Mouse (Mus musculus): ENCODE results near the gene Myl6.
"Not testable (repeated sequence)": the region's sequence is repeated elsewhere in the genome, so short reads cannot be mapped to it uniquely, and the experiment has no call there.

Gene Myl6

DNA sequence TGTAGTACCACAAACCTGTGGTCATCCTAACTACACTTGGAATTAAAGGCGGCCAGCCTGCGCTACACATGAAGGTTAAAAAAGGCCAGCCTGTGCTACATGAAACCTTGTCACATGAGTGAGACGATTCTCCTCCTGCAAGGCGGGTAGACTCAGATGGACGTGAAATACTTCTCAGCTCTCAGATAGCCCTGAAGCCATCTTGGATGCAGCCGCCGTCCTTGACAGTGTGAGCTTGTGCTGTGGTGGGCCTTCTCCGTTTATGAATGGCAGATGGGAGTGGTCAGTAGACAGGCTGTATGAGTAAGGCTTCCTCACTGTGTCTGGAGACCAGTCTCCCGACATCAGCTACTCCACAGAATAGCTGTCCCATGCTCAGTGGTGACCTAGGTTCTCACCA, 15.3 kb upstream of the Myl6 start:
- no peak for DNase-seq

DNA sequence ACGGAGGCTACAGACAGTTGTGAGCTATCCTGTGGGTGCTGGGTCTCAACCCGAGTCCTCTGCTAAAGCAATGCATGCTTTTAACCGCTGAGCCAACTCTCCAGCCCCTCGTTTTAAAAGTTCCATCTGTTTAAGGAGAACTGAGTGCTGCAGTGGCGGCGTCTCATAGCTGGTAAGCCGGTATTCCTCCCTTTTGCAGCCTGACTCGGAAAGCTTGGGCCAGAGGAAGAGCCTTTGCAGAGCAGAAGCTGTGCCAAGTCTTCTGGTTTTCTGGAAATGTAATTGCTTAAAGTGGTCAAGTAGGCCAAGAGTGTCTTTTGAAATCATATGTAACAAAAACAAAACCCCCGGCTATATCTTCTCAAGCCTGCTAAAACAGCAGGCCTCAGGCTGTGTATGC, 14.3 kb upstream of the Myl6 start:
- DNase-seq = peak in 1 of 2 experiments; percentile 64

DNA sequence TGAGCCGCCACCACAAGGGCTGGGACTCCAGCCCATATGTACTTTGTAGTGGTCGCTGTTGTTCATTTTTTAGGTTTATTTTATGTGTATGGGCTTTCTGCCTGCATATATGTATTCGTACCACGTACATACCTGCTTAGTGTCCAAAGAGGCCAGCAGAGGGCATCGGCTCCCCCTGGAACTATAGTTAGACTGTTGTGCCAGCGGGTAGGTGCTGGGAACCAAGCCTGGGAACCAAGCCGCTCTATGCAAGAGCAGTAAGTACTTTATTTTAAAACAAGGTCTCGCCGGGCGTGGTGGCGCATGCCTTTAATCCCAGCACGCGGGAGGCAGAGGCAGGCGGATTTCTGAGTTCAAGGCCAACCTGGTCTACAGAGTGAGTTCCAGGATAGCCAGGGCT, 12.0 kb upstream of the Myl6 start:
- no peak for DNase-seq

DNA sequence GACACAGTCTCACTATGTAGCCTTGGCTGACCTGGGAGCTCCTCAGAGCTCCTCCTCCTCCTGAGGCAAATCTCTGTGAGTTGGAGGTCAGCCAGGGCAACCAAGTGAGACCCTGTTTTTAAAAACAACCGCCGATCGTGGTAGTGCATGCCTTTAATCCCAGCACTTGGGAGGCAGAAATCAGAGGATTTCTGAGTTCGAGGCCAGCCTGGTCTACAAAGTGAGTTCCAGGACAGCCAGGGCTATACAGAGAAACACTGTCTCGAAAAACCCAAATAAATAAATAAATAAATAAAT, 11.4 kb upstream of the Myl6 start:
- DNase-seq = peak in 1 of 2 experiments; percentile 14

DNA sequence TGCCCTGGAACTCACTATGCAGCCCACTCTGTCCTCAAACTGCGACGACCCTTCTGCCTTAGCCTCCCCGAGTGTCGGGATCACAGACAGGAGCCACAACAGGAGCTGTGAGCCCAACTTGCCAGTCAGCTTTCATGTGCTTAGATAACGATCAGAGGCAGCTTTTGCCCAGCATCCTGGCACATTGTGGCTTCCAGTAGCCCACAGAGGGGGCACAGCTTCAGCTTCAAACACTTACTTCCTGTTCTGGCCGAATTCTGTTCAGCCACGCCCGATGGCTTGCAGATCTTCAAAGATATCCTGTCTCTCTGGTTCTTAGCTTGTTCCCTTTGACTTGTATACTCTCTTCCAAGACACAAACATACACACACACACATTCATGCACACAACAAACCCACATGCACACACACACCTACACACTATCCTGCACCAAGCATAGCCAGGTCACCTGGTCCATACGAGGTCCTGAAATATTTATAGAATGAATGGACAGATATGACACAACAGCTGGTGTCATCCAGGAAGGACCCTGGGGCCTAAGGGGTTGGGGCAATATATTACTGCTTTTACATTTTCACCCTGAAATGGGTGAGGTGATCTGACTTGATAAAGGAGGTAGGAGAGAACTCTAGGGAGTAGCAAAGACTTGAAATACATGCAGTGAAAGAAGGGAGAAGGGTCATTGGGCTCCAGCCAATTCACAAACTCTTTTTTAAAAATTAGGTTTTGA, 10.9 kb upstream of the Myl6 start:
- DNase-seq = peak; percentile 49 to 62

DNA sequence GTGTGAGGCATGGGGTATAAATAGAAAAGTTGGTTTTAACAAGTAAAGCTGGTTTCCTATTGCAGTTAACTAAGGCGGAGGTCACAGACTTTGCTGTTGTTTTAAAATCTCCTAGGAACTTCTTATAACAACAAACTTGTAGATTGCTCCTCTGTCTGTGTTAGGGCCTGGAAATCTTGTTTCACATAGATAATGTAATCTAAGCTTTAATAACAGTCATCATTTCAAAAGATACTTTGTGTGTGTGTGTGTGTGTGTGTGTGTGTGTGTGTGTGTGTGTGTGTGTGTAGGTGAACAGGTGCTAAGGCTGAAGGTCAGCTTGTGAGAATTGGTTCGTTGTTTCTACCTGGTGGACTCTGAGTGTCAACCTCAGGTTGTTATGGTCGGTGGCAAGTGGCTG, 10.1 kb upstream of the Myl6 start:
- no peak for DNase-seq

DNA sequence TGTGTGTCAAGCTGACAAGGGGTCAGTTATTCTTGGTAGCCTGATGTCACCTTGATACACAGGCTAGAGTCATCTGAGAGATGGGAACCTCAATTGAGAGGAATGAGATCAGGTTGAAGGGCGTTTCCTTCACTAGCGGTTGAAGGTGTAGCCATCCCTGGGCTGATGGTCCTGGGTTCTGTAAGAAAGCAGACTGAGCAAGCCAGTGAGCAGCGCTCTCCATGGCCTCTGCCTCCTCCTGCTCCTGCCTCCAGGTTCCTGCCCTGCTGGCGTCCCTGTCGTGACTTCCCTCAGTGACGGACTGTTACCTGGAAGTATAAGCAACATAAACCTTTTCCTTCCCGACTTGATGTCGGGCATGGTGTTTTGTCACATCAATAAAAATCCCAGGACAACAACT, 9.6 kb upstream of the Myl6 start:
- DNase-seq = no peak

DNA sequence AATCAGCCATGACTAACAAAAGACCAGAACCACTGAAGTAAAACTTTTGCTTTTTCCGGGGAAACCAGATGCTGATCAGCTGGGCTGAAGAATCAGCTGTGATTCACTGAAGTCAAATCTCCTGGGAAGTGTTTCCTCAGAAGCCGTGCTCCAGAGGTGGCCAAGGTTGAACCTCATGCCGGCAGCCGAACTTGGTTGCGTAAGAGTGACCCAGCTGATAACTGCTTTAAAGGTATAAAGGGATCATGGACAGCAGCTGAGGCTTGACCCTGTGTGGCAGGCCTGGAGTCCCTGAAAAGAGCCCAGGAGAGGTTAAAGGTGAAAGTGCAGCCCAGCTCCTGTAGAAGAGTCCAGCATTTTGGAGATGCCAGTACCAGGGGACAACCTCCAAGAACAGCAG, 8.4 kb upstream of the Myl6 start:
- no peak for DNase-seq

DNA sequence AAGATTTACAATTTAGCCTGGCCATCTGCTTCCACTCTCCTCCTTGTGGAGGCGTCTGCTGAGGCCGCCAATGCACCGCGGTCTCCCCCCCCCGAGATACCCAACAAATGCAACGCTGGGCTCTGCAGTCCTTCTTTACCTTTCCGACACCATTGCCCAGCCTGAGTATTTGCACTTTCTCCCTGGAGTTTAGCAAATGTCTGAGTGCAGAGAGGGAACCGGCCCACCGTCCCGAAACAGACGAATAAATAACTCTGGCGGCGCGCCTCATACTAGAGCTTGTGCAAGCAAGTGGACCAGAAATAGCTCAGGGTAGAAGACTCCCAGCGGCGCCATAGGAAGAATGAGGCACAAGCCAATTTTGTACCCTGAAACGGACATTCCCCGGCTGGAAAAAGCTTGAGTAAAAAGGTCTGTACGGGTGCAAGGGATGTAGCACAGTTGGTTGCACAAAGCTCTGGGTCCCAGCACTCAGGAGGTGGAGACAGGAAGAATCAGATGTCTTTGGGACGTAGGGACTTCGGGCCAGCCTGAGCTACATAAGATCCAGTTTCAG, 5.2 kb upstream of the Myl6 start:
- peak; percentile 76 to 81 for DNase-seq

DNA sequence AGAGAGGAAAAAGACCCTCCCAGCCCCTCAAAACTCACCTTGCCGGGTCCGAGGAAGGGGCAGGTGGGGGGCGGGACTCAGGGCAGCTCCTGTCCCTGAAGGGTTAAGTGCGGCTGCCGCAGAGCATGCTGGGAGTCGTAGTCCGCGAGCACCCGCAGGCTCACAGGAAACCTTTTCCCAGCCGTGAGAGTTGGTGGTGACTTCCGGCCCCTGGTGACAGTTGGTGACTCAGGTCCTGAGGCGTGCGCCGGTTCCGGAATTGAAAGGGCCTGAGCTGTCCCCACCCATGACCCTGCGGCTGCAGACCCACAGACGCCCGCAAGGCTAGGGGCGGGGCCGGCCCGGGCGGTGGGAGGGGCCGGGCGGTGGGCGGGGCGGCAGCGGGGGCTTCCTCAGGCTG, 4.6 kb upstream of the Myl6 start, which contains the start of gene Myl6b:
Myl6b (minus strand) TSS at position 96 of the 400 bp plus-strand sequence.
- peak; percentile 97 to 99 for DNase-seq

DNA sequence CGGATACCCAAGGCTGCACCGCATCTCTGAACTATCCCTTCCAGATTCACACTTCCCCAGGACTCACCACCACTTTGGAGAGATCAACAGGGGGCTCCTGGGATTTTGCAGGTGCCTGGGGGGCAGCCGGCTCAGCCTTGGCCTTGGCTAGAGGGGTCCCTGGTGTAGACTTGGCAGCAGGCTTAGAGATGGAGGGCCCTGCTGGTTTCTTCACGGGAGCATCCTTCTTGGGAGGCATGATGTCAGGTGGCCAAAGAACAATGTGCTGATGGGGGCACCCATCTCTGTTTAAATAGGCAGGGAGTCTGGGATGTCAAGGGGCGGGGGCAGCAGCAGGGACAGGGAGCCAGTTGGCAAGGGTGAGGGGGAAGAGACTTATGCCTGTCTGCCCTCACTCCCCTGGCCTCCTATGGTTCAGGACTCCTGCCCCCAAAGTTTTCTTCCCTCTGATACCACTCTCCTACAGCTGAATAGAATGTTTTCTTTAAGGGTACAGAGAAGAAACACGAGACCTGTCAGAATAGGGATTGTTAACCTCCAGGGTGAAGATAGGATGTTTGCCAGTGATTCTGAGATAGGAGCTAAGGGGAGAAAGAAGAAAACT, 3.3 kb upstream of the Myl6 start:
- no peak for DNase-seq

DNA sequence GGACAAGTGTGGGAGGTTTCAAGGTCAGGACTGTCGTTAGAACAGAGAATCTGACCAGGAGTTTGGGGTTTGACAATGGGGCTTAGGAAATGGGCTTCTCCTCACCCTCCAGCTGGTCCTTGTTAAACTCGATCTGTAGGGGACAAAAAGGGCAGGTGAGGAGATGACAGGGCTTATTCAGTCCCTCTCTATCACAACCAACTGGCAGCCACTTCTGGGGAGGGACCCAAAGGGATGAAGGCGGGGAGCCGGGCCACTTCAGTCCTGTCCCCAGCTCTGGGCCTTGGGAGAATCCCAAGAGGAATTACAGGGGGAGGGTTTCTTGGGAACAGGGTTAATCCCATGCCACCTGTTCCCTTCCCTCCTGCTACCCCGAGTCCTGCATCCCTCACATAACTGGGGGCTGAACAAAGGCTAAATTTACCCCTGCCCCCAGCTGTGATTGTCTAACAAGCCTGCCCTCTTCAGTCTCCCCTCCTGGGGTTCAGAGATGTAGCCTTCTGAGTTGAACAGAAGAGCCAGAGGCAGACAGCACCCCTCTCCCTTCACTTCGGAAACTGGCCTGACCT, 2.6 kb upstream of the Myl6 start:
- DNase-seq = no peak

DNA sequence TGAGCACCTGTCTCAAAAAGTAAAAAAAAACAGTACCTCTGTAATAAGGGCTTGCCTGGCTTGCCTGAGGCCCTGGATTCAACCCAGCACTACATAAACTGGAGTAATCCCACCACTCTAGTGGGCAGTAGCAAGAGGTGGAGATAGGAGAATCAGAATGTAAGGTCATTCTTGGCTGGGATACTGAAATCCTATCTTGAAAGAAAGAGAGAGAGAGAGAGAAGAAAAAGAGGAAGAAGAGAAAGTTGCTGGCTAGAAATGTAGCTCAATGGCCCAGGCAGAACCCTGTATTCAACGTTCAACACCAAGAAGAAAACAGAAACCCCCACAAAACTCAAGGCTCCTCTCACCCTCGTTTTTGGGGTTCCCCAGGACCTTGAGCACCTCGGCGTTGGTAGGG, 2.0 kb upstream of the Myl6 start:
- no peak for DNase-seq

DNA sequence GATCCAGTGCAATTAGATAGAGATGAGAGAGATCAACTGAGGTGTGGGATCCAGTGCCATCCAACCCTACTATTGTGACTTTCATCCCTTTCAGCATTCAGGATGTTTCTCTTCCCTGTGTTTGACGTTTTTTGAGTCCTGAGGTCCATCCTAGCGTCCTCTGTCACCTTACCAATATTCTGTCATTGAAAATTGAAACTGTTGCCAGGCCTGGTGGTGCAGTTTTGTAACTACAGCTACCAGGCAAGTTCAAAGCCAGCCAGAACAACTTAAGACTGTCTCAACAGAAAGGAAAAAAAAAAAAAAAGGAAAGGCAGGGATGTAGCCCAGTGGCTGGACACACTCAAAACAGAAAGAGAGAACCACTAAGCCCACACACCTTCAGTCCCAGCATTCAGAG, 1.3 kb upstream of the Myl6 start:
- no peak for DNase-seq

DNA sequence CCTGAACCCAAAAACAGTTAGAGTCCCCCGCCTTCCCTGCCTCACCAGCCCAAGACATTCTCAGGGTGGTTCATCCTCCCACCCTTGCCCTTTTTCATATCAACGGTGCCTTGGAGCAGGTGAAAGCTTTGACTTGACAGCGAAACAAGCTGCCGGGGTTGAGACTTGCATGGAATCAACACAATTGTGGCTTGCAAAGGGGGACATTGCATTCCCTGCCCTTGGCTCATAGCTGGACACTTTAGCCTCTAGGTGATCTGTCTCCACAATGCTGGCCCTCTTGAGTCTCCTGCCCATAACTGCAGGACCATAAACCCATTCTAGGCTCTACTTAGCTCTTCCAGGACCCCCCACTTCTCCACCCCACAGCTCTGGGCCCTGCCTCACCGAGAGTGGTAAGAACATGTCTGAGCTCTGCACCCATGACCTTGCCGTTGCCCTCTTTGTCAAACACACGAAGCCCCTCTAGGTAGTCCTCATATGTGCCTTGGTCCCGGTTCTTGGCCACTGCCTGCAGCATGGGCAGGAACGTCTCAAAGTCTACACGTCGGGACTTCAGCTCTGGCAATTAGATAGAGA, 811 bp upstream of the Myl6 start:
- no peak for DNase-seq

DNA sequence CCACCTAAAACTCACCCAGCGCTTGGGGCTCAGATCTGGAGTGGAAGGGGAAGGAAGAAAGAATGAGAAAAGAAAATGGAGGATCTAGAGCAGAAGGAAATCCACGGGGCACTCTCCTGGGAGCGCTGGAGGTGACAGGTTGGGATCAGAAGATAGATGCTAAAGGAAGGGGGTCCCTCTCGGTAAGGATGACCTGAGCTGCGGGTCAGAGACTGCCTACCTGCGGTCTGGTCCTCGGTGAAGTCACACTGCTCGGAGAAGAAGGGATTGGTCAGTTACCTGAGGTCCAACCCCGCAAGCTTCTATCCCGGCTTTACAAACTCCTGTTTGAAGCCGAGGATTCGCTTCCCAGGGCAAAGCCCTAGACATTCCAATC, 638 bp downstream of the Myl6 start:
- DNase-seq = no peak

DNA sequence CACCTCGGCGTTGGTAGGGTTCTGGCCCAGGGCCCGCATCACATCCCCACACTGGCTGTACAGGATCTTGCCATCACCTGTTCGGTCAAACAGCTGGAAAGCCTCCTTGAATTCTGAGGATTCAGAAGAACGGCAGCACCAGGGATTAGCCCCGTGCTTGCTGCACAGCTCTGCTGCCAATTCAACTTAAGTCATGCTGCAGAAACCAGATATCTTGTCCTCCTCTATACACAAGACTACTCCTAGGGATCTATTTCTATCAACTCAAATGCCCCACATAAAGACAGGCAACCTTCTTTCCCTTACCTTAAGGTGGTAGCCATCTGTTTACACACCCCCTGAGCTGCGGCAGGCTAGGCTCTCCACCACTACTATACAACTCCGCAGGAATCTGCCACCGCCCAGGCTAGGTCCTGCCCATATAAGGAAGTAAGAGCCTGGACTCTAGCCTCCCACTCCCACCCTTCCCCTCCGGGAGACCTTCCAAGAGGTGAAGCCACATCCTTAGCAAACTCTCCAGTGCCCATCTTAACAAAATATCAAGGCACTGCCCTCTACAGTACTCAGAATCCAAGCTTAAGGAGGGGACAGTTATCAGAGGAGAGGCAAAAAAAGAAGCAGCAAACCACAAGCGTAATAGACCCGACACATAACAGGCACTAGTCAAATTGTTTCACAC, 1.2 kb downstream of the Myl6 start:
- DNase-seq = peak; percentile 83

DNA sequence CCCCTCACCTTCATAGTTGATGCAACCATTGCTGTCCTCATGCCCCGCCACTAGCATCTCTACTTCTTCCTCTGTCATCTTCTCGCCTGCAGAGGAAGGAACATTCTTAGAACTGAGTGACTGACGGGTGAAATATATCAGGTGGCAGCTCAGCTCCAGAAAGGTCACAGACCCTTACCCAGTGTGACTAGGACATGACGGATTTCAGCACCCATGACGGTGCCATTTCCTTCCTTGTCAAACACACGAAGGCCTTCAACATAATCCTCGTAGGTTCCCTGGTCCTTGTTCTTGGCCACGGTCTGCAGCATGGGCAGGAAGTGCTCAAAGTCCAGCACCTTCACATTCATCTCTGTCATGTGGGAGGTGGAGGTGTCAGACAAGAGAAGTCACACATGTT, 1.9 kb downstream of the Myl6 start:
- DNase-seq = not testable (repeated sequence)

DNA sequence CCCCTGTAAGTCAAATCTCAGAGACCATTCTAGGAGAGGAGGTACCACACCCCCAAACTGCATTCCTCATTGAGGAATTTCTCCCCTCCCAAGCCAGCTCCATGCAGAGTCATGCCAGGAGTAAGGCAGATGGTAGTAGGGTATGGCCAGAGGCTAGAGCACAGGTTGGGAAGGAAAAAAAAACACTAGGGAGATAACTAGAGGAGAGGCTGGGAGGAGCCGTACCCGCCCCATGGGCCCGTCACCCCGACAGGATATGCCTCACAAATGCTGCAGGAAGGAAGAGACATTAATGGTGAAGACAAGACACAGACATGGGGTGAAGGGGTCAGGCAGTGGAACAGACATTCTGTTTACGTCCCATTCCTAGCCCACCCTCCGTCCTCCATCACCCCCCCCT, 2.5 kb downstream of the Myl6 start:
- peak; percentile 59 to 63 for DNase-seq

DNA sequence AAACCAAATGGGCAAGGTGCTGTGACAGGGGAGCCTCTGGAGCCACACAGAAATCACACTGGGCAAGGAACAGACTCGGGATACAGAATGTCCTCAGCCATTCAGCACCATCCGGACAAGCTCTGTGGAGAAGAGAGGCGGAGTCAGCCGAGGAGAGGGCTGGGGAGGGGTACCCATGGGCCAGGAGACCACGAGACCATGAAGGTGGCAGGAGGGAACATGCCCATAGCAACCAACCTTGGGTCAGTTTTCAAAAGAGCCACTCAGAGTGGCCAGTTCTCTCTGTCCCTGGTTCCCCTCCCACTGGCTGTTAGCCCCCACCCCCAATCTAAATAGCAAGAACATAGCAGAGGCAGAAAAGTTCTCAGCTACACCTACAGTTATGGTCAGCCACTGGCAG, 3.0 kb downstream of the Myl6 start:
- DNase-seq = no peak

DNA sequence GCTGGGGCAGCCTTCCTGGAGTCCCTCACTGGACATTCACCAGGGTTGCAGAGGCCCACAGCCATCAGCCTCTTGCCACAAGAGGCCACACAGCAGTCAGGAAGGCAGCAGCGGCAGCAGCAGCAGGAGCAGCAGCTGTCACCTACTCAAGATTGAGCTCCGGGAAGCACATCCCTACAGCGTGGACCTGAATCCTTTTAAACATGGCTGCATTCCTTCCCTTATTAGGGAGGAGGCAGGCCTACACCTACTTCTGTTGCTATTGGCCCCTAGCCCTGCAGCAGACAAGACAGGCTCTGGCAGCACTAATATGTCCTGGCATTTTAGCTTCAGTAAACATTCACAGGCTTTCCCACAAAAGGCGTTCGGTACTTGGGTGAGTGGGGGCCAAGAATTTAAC, 3.7 kb downstream of the Myl6 start:
- DNase-seq = peak; percentile 43 to 44

DNA sequence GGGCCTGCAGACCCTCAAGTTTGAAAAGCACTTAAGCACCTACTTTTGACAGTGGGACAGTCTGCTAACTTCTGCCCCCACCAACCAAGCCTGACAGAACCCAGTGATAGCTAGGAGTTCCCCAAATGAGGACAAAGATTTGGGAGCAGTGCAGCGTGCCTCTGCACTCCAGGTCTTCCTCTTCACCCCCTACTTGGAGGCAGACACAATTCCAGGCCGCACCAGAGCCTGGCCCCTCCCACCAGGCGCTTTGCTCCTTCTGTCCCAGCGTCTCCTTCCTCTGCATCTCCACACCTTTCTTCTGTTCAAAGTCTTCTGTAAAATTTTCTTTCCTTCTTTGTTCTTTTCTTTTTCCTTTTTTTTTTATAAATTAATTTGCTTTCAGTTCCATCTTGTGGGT, 4.2 kb downstream of the Myl6 start:
- no peak for DNase-seq

DNA sequence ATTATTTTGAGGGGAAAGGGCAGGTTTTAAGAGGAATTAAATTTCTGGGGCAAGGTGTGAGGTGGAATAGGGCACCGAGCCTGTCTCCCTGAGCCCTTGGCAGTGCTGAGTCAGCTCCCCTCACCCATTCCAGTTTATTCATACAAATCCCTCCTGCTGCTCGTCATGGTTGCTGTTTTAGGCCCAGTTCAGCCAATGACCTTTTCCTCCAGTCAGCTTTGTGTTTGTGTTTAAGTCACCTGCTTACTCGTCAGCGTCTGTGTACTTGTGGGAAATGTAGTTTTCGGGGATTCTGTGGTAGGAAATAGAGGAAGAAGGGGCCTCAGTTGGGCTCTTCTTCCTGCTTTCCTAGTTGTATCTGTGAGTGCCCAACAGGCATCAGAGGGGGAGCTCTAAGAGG, 4.6 kb downstream of the Myl6 start:
- peak in 1 of 2 experiments; percentile 27 for DNase-seq

DNA sequence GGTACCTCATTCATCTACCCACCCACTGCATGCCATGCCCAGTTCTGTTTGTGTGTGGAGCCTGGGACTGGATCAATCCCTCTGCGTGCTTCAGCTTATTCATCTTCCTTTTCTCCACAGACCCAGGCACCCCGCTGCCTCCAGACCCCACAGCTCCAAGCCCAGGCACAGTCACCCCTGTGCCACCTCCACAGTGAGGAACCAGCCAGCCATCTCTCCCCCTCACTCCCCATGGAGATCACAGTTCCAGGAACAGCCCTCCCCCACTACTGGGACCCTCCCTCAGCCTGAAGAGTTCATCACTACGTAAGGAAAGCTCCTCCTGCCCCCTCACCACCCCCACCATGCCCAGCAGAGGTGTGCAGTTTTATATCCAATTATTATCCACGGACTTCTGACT, 5.2 kb downstream of the Myl6 start:
- DNase-seq = no peak

Data from lung, postnatal 4 days (tissue).